Mouse (Mus musculus): ENCODE data around the gene Dbp. TPM values are rescaled to one million over a fixed set of nuclear protein-coding genes. Genes with fewer than 3 reads are reported as not detected.

Gene Dbp
- total RNA-seq, 2 experiments from 2014 or later, result 1.3 to 1.7 TPM

- no peak for ATAC-seq (replicated peaks; ENCODE audit: low FRiP score, poor library complexity, severe bottlenecking)
Measured at GRCm38 (mm10) chr7:45750162-45750561, 45.3 kb downstream of the Dbp start.

- ATAC-seq (replicated peaks; ENCODE audit: low FRiP score, poor library complexity, severe bottlenecking), result no peak
Measured at GRCm38 (mm10) chr7:45755703-45756102, 50.8 kb downstream of the Dbp start.

- no peak for ATAC-seq (replicated peaks; ENCODE audit: low FRiP score, poor library complexity, severe bottlenecking)
Measured at GRCm38 (mm10) chr7:45759400-45759799, 54.5 kb downstream of the Dbp start.

Other genes with a start within 250 kb of the Dbp start
Only the 30 nearest of the 34 such genes appear.
- not detected in 2 replicates for gene Gm45808, start 218.3 kb upstream of the Dbp start, total RNA-seq (2015; ENCODE audit: low replicate concordance)
- gene Gm45808, start 218.3 kb upstream of the Dbp start, total RNA-seq (2017; ENCODE audit: low replicate concordance), result 4.9 TPM in 1 of 2 replicates, not detected in the other
- 0.42 and 3.6 TPM in 2 replicates for gene Dhdh, start 216.3 kb upstream of the Dbp start, total RNA-seq (2015; ENCODE audit: low replicate concordance)
- gene Dhdh, start 216.3 kb upstream of the Dbp start, total RNA-seq (2017; ENCODE audit: low replicate concordance), result 1.0 and 1.6 TPM in 2 replicates
- 164 and 168 TPM in 2 replicates for gene Nucb1, start 194.7 kb upstream of the Dbp start, total RNA-seq (2015; ENCODE audit: low replicate concordance)
- 789 and 905 TPM in 2 replicates for gene Nucb1, start 194.7 kb upstream of the Dbp start, total RNA-seq (2017; ENCODE audit: low replicate concordance)
- 814 and 867 TPM in 2 replicates for gene Ppp1r15a, start 178.8 kb upstream of the Dbp start, total RNA-seq (2015; ENCODE audit: low replicate concordance)
- gene Ppp1r15a, start 178.8 kb upstream of the Dbp start, total RNA-seq (2017; ENCODE audit: low replicate concordance), result 569 and 633 TPM in 2 replicates
- gene Plekha4, start 178.8 kb upstream of the Dbp start, total RNA-seq (2015; ENCODE audit: low replicate concordance), result 7.2 TPM in 1 of 2 replicates, not detected in the other
- 0.08 and 0.90 TPM in 2 replicates for gene Plekha4, start 178.8 kb upstream of the Dbp start, total RNA-seq (2017; ENCODE audit: low replicate concordance)
- gene Hsd17b14, start 150.2 kb upstream of the Dbp start, total RNA-seq (2015; ENCODE audit: low replicate concordance), result not detected in 2 replicates
- not detected in 2 replicates for gene Hsd17b14, start 150.2 kb upstream of the Dbp start, total RNA-seq (2017; ENCODE audit: low replicate concordance)
- gene Bcat2, start 134.9 kb upstream of the Dbp start, total RNA-seq (2015; ENCODE audit: low replicate concordance), result 8.4 and 17.7 TPM in 2 replicates
- gene Bcat2, start 134.9 kb upstream of the Dbp start, total RNA-seq (2017; ENCODE audit: low replicate concordance), result 4.0 and 22.0 TPM in 2 replicates
- gene Fgf21, start 89.6 kb upstream of the Dbp start, total RNA-seq (2015; ENCODE audit: low replicate concordance), result not detected in 2 replicates
- gene Fgf21, start 89.6 kb upstream of the Dbp start, total RNA-seq (2017; ENCODE audit: low replicate concordance), result not detected in 2 replicates
- not detected in 2 replicates for gene Fut1, start 87.8 kb upstream of the Dbp start, total RNA-seq (2015; ENCODE audit: low replicate concordance)
- gene Fut1, start 87.8 kb upstream of the Dbp start, total RNA-seq (2017; ENCODE audit: low replicate concordance), result not detected in 2 replicates
- not detected in 2 replicates for gene Izumo1, start 83.3 kb upstream of the Dbp start, total RNA-seq (2015; ENCODE audit: low replicate concordance)
- not detected in 2 replicates for gene Izumo1, start 83.3 kb upstream of the Dbp start, total RNA-seq (2017; ENCODE audit: low replicate concordance)
- not detected in 2 replicates for gene Rasip1, start 77.6 kb upstream of the Dbp start, total RNA-seq (2015; ENCODE audit: low replicate concordance)
- gene Rasip1, start 77.6 kb upstream of the Dbp start, total RNA-seq (2017; ENCODE audit: low replicate concordance), result not detected in 2 replicates
- not detected in 2 replicates for gene Mamstr, start 65.1 kb upstream of the Dbp start, total RNA-seq (2015; ENCODE audit: low replicate concordance)
- gene Mamstr, start 65.1 kb upstream of the Dbp start, total RNA-seq (2017; ENCODE audit: low replicate concordance), result not detected in 2 replicates
- not detected in 2 replicates for gene Fut2, start 38.7 kb upstream of the Dbp start, total RNA-seq (2015; ENCODE audit: low replicate concordance)
- gene Fut2, start 38.7 kb upstream of the Dbp start, total RNA-seq (2017; ENCODE audit: low replicate concordance), result not detected in 2 replicates
- not detected in 2 replicates for gene Ntn5, start 21.1 kb upstream of the Dbp start, total RNA-seq (2015; ENCODE audit: low replicate concordance)
- gene Ntn5, start 21.1 kb upstream of the Dbp start, total RNA-seq (2017; ENCODE audit: low replicate concordance), result not detected in 2 replicates
- not detected in 2 replicates for gene Sec1, start 10.7 kb upstream of the Dbp start, total RNA-seq (2015; ENCODE audit: low replicate concordance)
- not detected in 2 replicates for gene Sec1, start 10.7 kb upstream of the Dbp start, total RNA-seq (2017; ENCODE audit: low replicate concordance)
- gene Car11, start 5.2 kb upstream of the Dbp start, total RNA-seq (2015; ENCODE audit: low replicate concordance), result not detected in 2 replicates
- not detected in 2 replicates for gene Car11, start 5.2 kb upstream of the Dbp start, total RNA-seq (2017; ENCODE audit: low replicate concordance)
- 522 and 544 TPM in 2 replicates for gene Rpl18, start 10.4 kb downstream of the Dbp start, total RNA-seq (2015; ENCODE audit: low replicate concordance)
- 281 and 297 TPM in 2 replicates for gene Rpl18, start 10.4 kb downstream of the Dbp start, total RNA-seq (2017; ENCODE audit: low replicate concordance)
- 9.6 and 12.6 TPM in 2 replicates for gene Sphk2, start 12.9 kb downstream of the Dbp start, total RNA-seq (2015; ENCODE audit: low replicate concordance)
- gene Sphk2, start 12.9 kb downstream of the Dbp start, total RNA-seq (2017; ENCODE audit: low replicate concordance), result 4.8 and 9.4 TPM in 2 replicates
- gene Fam83e, start 16.1 kb downstream of the Dbp start, total RNA-seq (2015; ENCODE audit: low replicate concordance), result not detected in 2 replicates
- gene Fam83e, start 16.1 kb downstream of the Dbp start, total RNA-seq (2017; ENCODE audit: low replicate concordance), result not detected in 2 replicates
- not detected in 2 replicates for gene Spaca4, start 20.7 kb downstream of the Dbp start, total RNA-seq (2015; ENCODE audit: low replicate concordance)
- not detected in 2 replicates for gene Spaca4, start 20.7 kb downstream of the Dbp start, total RNA-seq (2017; ENCODE audit: low replicate concordance)
- gene Lmtk3, start 78.7 kb downstream of the Dbp start, total RNA-seq (2015; ENCODE audit: low replicate concordance), result not detected in 2 replicates
- not detected in 2 replicates for gene Lmtk3, start 78.7 kb downstream of the Dbp start, total RNA-seq (2017; ENCODE audit: low replicate concordance)
- not detected in 2 replicates for gene Sult2b1, start 79.6 kb downstream of the Dbp start, total RNA-seq (2015; ENCODE audit: low replicate concordance)
- gene Sult2b1, start 79.6 kb downstream of the Dbp start, total RNA-seq (2017; ENCODE audit: low replicate concordance), result not detected in 2 replicates
- 20.5 and 29.8 TPM in 2 replicates for gene Cyth2, start 109.5 kb downstream of the Dbp start, total RNA-seq (2015; ENCODE audit: low replicate concordance)
- gene Cyth2, start 109.5 kb downstream of the Dbp start, total RNA-seq (2017; ENCODE audit: low replicate concordance), result 43.8 and 48.9 TPM in 2 replicates
- not detected in 2 replicates for gene Kcnj14, start 119.7 kb downstream of the Dbp start, total RNA-seq (2015; ENCODE audit: low replicate concordance)
- not detected in 2 replicates for gene Kcnj14, start 119.7 kb downstream of the Dbp start, total RNA-seq (2017; ENCODE audit: low replicate concordance)
- 2.5 and 2.9 TPM in 2 replicates for gene Grwd1, start 125.9 kb downstream of the Dbp start, total RNA-seq (2015; ENCODE audit: low replicate concordance)
- gene Grwd1, start 125.9 kb downstream of the Dbp start, total RNA-seq (2017; ENCODE audit: low replicate concordance), result 0.23 and 4.0 TPM in 2 replicates
- gene Kdelr1, start 167.7 kb downstream of the Dbp start, total RNA-seq (2015; ENCODE audit: low replicate concordance), result 55.9 and 91.4 TPM in 2 replicates
- gene Kdelr1, start 167.7 kb downstream of the Dbp start, total RNA-seq (2017; ENCODE audit: low replicate concordance), result 31.2 and 39.1 TPM in 2 replicates
- gene Grin2d, start 173.3 kb downstream of the Dbp start, total RNA-seq (2015; ENCODE audit: low replicate concordance), result not detected in 2 replicates
- not detected in 2 replicates for gene Grin2d, start 173.3 kb downstream of the Dbp start, total RNA-seq (2017; ENCODE audit: low replicate concordance)
- gene Syngr4, start 191.6 kb downstream of the Dbp start, total RNA-seq (2015; ENCODE audit: low replicate concordance), result not detected in 2 replicates
- gene Syngr4, start 191.6 kb downstream of the Dbp start, total RNA-seq (2017; ENCODE audit: low replicate concordance), result 1.3 TPM in 1 of 2 replicates, not detected in the other
- 0.84 and 1.1 TPM in 2 replicates for gene Tmem143, start 191.9 kb downstream of the Dbp start, total RNA-seq (2015; ENCODE audit: low replicate concordance)
- gene Tmem143, start 191.9 kb downstream of the Dbp start, total RNA-seq (2017; ENCODE audit: low replicate concordance), result 4.0 and 4.6 TPM in 2 replicates
- 75.5 and 85.4 TPM in 2 replicates for gene Emp3, start 216.3 kb downstream of the Dbp start, total RNA-seq (2015; ENCODE audit: low replicate concordance)
- gene Emp3, start 216.3 kb downstream of the Dbp start, total RNA-seq (2017; ENCODE audit: low replicate concordance), result 19.1 and 41.8 TPM in 2 replicates

Measured in erythroid progenitor cell, adult 5-6 weeks (primary cell).